Mouse (Mus musculus) neutrophil, adult 5-6 weeks (primary cell): ENCODE measurements around the gene Abcf1. TPM values are rescaled to one million over a fixed set of nuclear protein-coding genes. Genes with fewer than 3 reads are reported as not detected.
A peak's percentile ranks its signal among the peaks of the same experiment; 100 is the strongest.
"Not testable (repeated sequence)": the region's sequence is repeated elsewhere in the genome, so short reads cannot be mapped to it uniquely, and the experiment has no call there.

Source experiments
- ATAC-seq: fragments of 151-379, 151-347 bp; 2 replicates; pipeline ENCODE4 v1.8.0; 2017; ENCODE audit warnings: mild to moderate bottlenecking, moderate TSS enrichment; ENCODE audit not compliant: insufficient number of reproducible peaks, poor library complexity, low FRiP score, severe bottlenecking; ENCODE audit errors: extremely low read depth
- total RNA-seq: library from RNA; stranded (forward); fragments of 200-1000 nt; gene quantifications from 2 replicates; pipeline ENCODE4 v1.2.3, GENCODE M21; 2017

Abcf1 gene
- total RNA-seq, 1 experiment from 2014 or later: 162 TPM

- ATAC-seq: no peak; the same call in 1 of the 2 replicates
These were observed 10.8 kb upstream of the Abcf1 start for GRCm38 (mm10) chr17:35980363-35980754.

- peak; percentile 68 for ATAC-seq
These were observed 10.1 kb upstream of the Abcf1 start, which contains the start of the genes Gnl1 and Prr3 for GRCm38 (mm10) chr17:35979401-35980362. TSS of gene Gnl1 (plus strand) at chr17:35979851. TSS of gene Prr3 (minus strand) at chr17:35980236.

GRCm38 (mm10) chr17:35978811-35979400, 9.3 kb upstream of the Abcf1 start:
- no peak; the same call in 1 of the 2 replicates for ATAC-seq

GRCm38 (mm10) chr17:35972131-35972530, 2.6 kb upstream of the Abcf1 start:
- ATAC-seq: no peak

- ATAC-seq: no peak
These were observed 1.9 kb downstream of the Abcf1 start for GRCm38 (mm10) chr17:35967621-35968020.

GRCm38 (mm10) chr17:35963279-35963678, 6.3 kb downstream of the Abcf1 start:
- no peak for ATAC-seq

- ATAC-seq: no peak
These were observed 10.9 kb downstream of the Abcf1 start for GRCm38 (mm10) chr17:35958533-35959223.

GRCm38 (mm10) chr17:35954665-35955064, 14.9 kb downstream of the Abcf1 start:
- no peak for ATAC-seq

GRCm38 (mm10) chr17:35952559-35952958, 17.0 kb downstream of the Abcf1 start:
- ATAC-seq: not testable (repeated sequence)

- ATAC-seq: not testable (repeated sequence)
These were observed 18.6 kb downstream of the Abcf1 start for GRCm38 (mm10) chr17:35950946-35951345.

- no peak for ATAC-seq
These were observed 29.6 kb downstream of the Abcf1 start for GRCm38 (mm10) chr17:35939941-35940340.

- ATAC-seq: no peak
These were observed 30.5 kb downstream of the Abcf1 start for GRCm38 (mm10) chr17:35939108-35939507.

- peak; percentile 85 for ATAC-seq
These were observed 31.7 kb downstream of the Abcf1 start for GRCm38 (mm10) chr17:35937700-35938348.

- ATAC-seq: peak; percentile 49
These were observed 33.8 kb downstream of the Abcf1 start for GRCm38 (mm10) chr17:35935763-35936162.

GRCm38 (mm10) chr17:35932608-35933007, 37.0 kb downstream of the Abcf1 start:
- no peak for ATAC-seq

GRCm38 (mm10) chr17:35930627-35931026, 38.9 kb downstream of the Abcf1 start:
- ATAC-seq: no peak

- no peak for ATAC-seq
These were observed 40.0 kb downstream of the Abcf1 start for GRCm38 (mm10) chr17:35929534-35929933.

- no peak for ATAC-seq
These were observed 42.1 kb downstream of the Abcf1 start for GRCm38 (mm10) chr17:35927471-35927870.

- ATAC-seq: no peak
These were observed 46.3 kb downstream of the Abcf1 start for GRCm38 (mm10) chr17:35923281-35923680.
